Mouse (Mus musculus): ENCODE data around the gene Pigm.

Gene Pigm

DNA sequence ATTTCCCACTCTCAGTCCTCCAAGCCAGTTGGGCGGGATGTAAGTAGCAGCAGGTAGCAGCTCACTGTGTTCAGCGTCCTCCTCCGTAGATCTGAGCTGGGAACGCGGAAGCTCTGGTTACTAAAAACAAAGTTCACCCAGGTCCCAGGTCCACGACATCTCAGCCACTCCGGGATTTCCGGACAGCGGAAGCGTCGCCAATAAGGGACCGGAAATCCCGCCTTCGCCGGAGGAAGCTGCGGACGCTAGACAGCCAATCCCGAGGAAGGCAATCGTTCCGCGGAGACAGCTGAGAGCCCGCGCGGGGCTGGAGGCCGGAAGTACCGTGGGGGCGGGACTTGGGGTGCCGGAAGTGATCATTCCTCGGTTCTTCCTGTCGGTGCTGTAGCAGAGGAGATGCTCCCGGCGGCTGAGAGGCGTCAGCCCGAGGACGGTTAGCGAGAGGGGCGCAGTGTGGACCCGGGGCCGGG, at the start of gene Pigm:
Gene Pigm (plus strand): TSS at position 349 of the 470 bp plus-strand sequence.
- peak; percentile 96 for DNase-seq (ENCODE audit: low spot score in 2 of 2)

DNA sequence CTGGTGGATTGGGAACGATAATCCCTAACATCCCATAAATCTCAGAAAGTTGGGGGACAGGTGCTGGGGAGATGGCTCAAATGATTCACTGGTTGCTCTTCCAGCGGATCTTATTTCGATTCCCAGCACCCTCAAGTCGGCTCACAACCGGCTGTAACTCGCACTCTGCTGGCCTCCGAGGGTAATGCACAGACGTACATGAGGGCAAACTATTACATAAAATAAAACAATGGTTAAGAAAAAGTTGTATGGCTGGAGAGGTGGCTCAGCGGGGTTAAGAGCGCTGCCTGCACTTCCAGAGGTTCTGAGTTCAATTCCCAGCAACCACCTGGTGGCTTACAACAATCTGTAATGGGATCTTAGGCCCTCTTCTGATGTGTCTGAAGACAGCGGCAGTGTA, 49.7 kb upstream of the Pigm start:
- no peak for DNase-seq (ENCODE audit: low spot score in 2 of 2)

DNA sequence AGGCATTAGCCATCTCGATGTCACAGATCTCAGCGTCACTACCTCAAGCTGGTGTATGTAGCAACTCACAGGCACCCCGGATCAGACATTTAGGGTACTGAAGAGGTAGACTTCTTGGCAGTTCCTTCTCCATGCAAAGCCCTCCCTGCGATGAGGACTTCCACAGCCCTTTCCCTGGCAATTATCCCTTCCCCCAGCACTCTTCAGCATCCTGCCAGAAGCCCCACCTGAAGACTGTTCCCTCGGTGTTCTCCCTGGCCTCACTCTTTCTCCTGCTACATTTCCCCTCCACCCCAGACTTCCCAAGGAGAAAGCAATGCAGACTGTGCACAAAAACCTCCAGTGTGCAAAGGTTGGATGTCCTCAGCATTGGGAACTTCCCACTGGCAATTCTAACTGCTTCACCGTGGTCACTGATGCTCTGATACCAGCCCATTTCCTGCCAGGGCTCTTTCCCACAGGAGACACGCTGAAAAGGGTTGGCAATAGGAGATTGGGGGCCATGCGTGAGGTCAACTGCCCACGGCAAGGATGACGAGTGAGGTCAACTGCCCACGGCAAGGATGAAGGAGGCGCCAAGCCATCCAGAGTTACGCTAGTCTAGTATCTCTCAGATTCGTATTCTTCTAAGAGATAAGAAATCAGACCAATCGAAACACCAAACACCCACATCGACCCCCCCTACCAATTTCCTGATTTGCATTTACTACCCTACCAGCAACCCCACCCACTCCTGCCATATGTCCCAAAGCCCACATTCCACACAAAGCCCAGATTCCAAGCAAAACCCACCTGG, 48.9 kb upstream of the Pigm start:
- DNase-seq (ENCODE audit: low spot score in 2 of 2), result no peak

DNA sequence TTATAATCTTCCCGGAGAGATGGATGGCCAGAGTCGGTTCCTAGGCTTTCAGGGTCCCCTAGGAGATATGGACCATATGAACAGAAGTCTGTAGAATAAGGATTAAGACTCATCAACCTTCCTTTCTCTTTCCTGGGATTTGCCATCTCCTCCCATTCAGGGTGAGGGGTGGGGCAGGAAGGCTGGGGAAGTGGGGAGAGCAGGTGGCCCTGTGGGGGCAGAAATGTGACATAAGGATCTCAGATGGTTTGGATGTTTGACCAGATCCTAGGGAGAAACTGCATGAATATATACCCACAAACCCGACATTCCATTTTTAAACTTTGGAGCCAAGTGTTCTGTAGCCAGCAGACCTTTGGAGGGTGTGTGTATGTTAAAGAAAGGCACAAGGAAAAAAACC, 48.3 kb upstream of the Pigm start:
- DNase-seq (ENCODE audit: low spot score in 2 of 2), result no peak

DNA sequence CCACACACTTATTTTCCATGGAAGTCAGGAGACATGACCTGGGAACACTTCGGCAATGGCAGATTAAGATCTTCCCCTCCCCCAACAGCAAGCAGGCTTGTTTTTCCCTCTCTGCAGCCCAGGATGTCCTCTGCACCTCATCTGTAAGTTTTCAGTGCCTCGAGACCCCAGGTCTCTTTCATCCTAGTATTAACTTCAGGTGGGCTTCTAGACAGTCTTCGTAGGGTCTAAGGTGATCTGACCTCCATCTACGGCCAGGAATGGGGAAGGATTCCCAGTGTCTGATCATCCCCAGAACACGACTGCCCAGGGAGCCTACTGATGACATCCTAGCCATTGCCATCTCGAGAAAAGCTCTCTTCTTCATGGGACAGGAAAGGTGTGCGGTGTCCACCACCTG, 47.9 kb upstream of the Pigm start:
- DNase-seq (ENCODE audit: low spot score in 2 of 2), result no peak

DNA sequence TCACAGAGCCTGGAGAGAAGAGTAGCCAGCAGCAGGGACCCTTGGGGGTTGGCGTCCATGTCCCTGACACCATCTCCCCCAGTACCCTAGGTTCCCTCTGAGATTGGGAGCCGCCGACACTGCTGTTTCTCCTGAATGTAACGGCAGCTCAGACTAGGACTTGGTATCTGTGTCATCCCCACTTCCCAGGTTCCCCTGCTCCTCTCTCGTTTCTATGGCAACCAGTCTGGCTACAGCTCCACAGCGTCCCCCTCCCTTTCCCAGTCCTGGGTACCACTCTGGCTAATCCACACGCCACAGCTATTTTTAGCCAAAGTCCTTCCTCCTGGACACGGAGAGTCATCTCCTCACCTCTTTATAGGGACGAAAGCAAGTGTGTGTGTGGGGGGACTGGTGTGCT, 47.2 kb upstream of the Pigm start, which contains the start of gene Kcnj9:
Gene Kcnj9 (minus strand): TSS at position 188 of the 400 bp plus-strand sequence.
- DNase-seq (ENCODE audit: low spot score in 2 of 2), result no peak

DNA sequence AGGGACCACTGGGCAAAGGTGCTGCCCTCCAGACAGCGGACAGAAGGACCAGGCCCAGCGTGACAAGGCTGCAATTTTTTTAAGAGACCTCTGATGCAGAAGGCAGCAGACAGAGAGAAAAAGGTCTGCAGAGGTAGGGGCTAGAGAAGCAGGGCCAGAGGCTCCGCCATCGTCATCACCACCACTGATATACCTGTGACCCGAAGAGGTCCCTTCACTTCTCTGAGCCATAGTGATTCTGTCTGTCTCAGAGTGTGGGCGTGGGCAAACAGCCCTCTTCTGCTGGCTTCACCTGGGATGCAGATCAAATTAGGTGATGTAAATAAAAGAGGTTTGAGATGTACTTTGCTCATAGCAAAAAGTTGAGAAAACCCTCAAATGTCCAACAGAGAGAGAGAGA, 46.7 kb upstream of the Pigm start:
- no peak for DNase-seq (ENCODE audit: low spot score in 2 of 2)

DNA sequence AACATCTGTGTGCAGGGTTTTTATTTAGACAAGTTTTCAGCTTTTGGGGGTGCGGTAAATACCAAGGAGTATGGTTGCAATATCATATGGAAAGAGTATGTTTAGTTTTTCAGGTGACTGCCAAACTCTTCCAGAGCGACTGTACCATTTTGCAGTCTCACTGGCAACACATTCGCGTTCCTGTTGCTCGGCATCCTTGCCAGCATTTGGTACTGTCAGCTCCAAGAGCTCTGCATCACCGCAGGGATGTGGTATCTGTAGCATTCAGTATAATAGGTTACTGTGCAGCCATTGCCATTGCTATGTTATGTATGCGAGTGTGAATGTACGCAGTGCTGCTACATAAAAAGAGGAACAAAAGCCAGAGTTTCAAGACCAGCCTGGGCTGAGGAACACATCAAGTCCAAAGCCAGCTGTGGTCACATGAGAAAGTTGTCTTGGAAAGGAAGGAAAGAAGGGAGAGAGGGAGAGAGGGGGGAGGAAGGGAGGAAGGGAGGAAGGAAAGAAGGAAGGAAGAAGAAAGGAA, 44.9 kb upstream of the Pigm start:
- no peak for DNase-seq (ENCODE audit: low spot score in 2 of 2)

DNA sequence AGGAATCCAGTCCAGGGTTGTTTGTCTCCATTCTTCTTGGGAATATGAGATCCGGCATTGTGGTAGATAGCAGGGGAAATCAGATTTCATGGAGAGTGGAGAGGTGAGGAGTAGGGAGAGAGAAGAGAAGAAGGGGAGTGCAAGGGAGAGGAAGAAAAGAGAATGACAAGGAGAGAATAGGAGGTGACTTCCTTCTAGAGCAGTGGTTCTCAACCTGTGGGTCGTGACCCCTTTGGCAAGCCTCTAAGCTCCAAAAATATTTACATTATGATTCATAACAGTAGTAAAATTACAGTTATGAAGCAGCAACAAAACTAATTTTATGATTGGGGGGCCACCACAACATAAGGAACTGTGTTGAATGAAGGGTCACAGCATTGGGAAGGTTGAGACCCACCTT, 43.4 kb upstream of the Pigm start:
- DNase-seq (ENCODE audit: low spot score in 2 of 2), result no peak

DNA sequence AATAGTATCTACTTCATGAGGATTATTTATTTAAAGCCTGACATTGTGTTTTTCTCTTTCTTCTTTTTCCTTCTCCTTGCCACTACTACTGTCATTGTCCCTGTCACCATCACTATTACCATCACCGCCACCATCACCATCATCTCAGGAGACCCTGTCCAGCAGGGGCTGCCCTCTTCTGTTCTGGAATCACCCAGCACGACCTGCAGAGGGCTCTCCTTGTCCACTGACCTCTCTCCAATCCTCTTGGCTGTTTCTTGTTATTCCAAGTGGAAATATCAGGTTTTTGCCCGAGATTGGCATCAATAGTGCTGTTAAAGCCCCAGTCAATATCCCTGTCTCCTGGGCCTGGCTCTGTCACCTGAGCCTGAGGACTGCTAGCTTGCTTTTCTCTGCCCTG, 42.8 kb upstream of the Pigm start:
- no peak for DNase-seq (ENCODE audit: low spot score in 2 of 2)

DNA sequence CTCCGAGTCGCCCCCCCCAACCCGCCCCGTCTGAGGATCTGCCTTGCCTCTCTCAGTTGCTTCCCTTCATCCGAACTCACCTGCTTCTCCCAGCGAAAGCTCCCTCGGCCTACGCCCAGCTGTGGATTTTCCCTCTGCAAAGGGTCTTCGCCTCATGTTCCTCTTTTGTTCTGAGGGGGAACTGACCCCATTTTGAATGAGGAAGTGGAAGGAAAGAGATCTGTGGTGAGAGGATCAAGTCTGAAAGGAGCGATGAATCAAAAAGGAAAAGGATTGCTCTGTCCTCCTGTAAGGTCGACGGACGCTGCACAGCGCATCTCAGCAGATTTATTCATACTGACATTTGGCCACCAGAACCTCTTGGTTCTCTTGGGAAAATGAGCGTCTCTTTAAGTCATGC, 40.5 kb upstream of the Pigm start:
- no peak for DNase-seq (ENCODE audit: low spot score in 2 of 2)

DNA sequence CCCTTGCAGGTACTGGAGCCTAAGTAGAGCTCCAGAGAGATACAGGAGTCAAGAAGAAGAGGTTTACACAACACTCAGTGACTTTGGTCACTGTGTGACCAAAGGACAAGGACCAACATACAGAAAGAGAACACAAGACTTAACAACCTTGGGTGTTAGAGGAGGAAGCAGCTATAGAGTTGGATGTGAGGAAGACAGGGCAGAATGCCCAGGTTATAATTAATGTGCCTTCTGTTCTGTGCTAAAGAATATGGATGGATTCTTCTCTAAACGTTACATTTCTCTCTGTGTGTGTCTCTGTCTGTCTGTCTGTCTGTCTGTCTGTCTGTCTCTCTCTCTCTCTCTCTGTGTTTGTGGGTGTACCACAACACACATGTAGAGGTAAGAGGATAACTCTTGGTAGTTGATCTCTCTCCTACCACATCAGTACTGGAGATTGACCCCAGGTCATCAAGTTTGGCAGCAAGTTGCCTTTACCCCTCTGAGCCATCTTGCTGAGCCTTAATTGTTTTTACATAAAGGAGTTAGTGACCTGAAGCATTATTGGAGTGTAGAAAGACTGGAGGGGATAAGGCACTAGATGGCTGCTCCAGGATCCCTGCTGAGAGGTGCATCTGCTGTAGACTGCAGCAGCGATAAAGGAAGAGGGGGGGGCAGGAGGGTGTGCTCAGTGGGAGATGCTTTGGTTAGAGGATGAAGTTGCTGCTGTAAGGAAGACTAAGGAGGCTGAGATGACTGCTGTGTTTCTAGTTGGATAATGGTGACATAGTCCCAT, 38.7 kb upstream of the Pigm start:
- DNase-seq (ENCODE audit: low spot score in 2 of 2), result no peak

DNA sequence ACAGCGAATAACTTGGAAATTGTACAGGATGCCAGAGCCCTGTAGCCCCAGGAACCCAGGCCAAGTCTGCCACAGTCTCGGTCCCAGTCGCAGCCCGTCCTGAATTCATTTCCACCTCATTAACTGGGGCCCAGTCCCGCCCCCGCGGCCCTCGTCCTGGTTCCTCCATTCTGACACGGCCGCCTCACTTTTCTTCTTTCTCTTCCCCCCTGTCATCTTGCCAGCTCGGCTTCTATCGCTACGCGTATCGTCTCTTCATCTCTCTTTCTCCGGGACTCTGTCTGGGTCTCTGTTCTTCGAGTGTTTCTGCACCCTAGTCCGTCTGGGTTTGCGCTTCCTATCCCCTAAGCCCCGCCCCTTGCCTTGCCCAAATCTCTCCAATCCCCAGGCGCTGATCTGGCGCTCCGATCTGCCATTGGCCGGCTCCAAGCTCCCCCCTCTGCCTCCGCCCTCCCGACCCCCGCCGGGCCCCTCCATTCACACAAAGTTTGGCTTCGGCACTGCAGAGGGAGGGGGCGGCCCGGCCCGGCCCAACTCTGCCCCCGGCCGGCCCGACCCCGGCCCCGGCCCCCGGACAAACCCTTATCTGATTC, 35.5 kb upstream of the Pigm start, which contains the start of gene Kcnj10:
Gene Kcnj10 (plus strand): TSS at position 482 of the 593 bp plus-strand sequence.
- DNase-seq (ENCODE audit: low spot score in 2 of 2), result peak; percentile 54 to 77

DNA sequence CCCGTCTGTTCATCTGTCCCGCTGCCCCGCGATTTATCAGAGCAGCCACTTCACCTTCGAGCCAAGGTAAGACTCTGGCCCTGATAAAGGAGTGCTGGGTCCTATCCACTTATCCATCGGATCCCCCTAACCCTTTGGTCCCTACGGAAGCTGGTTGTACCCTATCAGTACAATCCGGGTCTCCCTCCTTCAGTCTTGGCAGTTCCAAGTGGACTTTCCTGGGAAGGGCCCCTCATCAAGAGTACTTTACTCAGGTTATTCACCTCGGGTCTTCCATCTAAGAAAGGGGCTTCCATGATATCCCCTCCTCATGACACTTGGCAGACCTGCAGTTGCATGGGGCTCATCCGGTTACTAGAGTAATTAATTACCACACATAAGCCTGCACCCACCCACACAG, 35.0 kb upstream of the Pigm start:
- DNase-seq (ENCODE audit: low spot score in 2 of 2), result no peak

DNA sequence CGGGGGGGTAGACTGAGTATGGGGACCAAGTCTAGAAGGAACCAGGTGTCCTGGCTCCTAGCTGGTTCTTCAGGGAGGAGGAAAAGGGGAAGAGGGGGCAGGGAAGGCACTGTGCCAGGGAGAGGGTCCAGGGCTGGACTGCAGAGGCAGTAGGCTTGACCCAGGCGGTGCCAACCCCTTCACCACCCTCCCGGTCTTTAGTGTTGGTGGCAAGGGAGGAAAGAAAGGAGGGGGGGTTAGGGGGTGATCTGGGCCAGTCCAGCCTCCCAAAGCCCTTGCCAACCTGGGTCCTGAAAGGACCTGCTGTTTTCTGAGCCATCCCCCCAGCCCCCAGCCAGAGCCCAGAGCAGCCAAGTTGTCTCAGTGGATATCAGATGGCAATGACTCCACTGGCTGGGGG, 33.6 kb upstream of the Pigm start:
- DNase-seq (ENCODE audit: low spot score in 2 of 2), result no peak

DNA sequence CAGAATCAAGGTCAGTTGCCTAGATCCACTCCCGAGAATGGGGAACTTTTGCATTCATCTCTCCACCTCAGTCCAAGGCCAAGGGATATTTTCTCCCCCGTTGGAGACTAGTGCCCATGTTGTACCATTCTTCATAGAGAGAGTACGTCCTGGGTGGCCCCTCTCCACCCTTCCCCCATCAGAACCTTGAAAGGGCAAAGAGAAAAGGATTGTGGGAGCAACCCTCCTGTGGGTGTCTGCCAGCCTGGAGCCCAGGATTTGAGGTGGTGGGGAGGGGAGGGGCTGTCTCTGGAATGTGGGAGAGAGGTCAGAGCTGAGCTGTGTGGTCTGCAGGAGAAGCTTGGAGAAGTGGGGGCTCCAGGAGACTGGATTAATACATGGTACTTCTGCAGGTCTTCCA, 32.4 kb upstream of the Pigm start:
- DNase-seq (ENCODE audit: low spot score in 2 of 2), result no peak

DNA sequence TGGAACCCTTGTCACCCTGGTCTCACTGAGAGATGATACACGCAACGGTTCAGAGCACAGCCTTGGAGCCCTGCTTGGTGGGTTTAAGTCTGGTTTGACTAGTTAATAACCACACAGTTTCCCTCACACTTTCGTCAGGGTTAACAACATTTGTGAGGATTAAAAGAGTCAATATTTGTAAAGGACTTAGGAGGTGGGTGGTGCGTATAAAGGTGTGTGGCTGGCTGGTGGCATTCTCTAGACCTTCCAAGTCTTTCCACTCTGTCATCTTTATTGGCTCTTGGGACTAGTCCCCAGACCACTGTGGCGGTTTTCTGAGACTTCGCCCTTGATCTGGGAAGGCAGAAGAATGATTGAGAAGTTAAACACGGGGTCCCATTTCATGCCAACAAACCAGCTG, 31.5 kb upstream of the Pigm start:
- DNase-seq (ENCODE audit: low spot score in 2 of 2), result no peak

DNA sequence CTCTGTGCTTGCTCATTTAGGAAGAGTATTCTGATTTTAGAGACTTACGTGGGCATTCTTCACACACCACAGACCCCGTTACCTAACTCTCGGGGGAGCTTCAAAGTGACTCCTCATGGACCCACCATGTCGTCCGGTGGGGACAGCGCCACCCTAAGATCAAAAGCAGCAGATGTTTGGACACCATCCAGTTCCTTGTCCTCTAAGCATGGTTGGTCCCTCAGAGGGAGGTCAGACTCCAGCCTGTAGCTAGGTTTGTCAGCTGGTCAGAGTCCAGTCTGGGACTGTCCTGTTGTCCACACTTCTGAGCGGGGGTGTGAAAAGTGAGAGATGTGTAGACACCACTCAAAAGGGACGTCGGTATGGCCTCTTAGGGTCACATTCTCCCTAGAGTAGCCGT, 29.6 kb upstream of the Pigm start:
- DNase-seq (ENCODE audit: low spot score in 2 of 2), result no peak

DNA sequence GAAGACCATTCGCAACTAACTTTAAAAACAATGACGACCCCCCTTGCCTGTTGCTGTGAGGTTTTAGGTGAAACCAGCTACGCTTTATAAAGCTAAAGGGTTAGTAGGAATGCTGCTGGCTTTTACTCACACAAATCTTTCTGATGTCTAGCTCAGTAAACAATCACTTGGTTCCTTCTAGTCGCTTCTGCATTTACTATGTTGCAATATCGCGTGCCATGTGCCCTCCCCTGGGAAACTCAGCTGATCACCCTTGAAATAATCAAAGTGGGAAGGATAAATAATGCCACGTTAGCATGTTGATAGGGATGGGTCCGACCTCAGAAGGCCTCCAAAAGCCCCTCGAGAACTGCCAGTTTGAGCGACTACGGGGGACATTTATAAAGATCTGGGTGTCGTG, 29.0 kb upstream of the Pigm start:
- no peak for DNase-seq (ENCODE audit: low spot score in 2 of 2)

DNA sequence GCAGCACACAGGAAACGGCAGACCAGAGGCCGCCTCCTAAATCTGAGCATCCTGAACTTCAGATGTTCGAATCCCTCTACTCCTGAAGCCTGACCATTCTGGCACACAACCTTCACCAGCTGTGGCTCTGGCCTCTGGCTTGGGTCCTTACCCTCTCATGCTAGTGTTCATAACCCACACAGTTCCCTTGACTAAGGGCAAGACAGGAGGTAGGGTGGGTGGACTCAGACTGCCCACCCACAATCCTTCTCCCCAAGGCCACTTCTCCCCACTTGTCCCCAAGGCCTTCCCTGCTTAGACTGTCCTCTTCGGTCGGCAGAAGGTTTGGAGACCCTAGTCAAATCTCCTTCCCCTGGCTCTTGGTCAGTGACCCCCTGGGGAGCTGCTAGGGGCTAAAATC, 26.8 kb upstream of the Pigm start:
- DNase-seq (ENCODE audit: low spot score in 2 of 2), result no peak

DNA sequence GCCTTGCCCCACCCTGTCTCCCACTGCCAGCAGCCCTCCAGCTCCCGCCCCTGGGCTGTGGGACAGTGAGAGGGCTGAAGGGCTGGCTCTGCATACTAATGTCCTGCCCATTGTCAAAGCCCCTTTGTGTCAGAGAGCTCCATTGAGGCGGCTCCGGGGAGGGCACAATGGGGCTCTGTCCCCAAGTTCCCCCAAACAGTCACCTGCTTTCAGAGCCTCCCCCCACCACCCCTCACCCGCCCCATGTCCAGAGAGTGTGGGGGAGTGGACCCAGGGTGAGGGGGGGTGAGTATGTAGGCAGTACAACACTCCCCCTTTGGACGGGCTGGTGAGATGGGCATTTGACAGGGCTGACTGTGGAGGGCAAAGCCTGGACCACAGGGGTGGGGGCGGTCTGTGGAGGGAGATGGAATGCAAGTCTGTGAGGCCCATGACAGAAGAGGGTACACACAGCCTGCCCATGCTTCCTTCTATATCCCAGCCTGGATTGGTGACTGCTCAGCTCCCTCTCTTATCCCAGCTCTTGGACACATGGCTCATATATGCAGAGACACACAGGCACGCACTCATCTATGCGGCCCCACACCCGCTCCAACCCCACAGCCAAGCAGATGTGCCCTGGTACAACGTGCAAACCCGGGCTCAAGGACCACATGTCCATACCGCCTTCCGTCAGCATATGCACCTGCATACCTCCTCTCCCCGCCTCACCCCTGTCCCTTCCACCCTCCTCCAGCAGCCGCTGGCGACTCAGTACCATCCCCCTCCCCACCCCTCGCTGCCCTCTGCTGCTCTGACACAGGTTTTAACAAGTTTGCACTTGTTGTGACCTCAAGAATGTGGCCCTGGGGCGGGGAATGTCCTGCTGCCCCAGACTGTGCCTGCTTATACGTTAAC, 26.2 kb upstream of the Pigm start:
- no peak for DNase-seq (ENCODE audit: low spot score in 2 of 2)
